Mouse (Mus musculus) midbrain, embryonic 10.5 days (tissue): ENCODE data around the gene Fam89b. TPM values are rescaled to one million over a fixed set of nuclear protein-coding genes. Genes with fewer than 3 reads are reported as not detected.
A peak's percentile ranks its signal among the peaks of the same experiment; 100 is the strongest.

Source experiments
- DNase-seq: peaks from one replicate; pipeline ENCODE4 v3.0.0-alpha.2; 2017; ENCODE audit warnings: low spot score
- H3K27ac ChIP-seq: fragments of 300-500 bp; sonication (generic); replicated peaks from 2 replicates; pipeline ENCODE4 v1.5.1; 2016; ENCODE audit warnings: mild to moderate bottlenecking
- H3K27me3 ChIP-seq: fragments of 300-500 bp; sonication (generic); 2 replicates; pipeline ENCODE4 v1.6.1; 2016; ENCODE audit warnings: low read depth, mild to moderate bottlenecking; ENCODE audit not compliant: poor library complexity, severe bottlenecking
- H3K36me3 ChIP-seq: fragments of 300-500 bp; sonication (generic); 2 replicates; pipeline ENCODE4 v1.6.1; 2016; ENCODE audit warnings: mild to moderate bottlenecking, moderate library complexity
- H3K4me1 ChIP-seq: fragments of 300-500 bp; sonication (generic); 2 replicates; pipeline ENCODE4 v1.6.1; 2016
- H3K4me3 ChIP-seq: fragments of 300-500 bp; sonication (generic); 2 replicates; pipeline ENCODE4 v1.5.1; 2016; ENCODE audit warnings: mild to moderate bottlenecking, moderate library complexity
- H3K9me3 ChIP-seq: fragments of 300-500 bp; sonication (generic); replicated peaks from 2 replicates; pipeline ENCODE4 v1.6.1; 2016; ENCODE audit warnings: mild to moderate bottlenecking
- WGBS: fragments of 180-500 bp; shearing (Covaris S2); methylation state at CpG from one replicate; pipeline ENCODE4 v1.1.7; 2016; 5-methylcytosine and 5-hydroxymethylcytosine counted together
- polyA plus RNA-seq: library from polyadenylated mRNA; unstranded; fragments of >200 nt; fragmentation: Nextera tagmentation; extraction: Ambion mirVana; gene quantifications from 2 replicates; pipeline ENCODE4 v1.2.1, GENCODE M21; 2016

Fam89b gene
- polyA plus RNA-seq, 1 experiment from 2014 or later: 141 TPM

GRCm38 (mm10) chr19:5749476-5749875 lies 20.0 kb upstream of the Fam89b start:
- Histone ChIP-seq H3K4me3 (no peak overlapping the region), H3K27ac (no peak overlapping the region), H3K4me1 (peaks cover 41% of the 10 kb centered on the region), H3K27me3 (peaks cover 99% of the 10 kb centered on the region), H3K36me3 (no peaks in the 10 kb centered on the region), H3K9me3 (no peaks in the 10 kb centered on the region)
- WGBS: 83% methylated on average over 6 of the region's 6 CpGs
- DNase-seq: no peak

DNA sequence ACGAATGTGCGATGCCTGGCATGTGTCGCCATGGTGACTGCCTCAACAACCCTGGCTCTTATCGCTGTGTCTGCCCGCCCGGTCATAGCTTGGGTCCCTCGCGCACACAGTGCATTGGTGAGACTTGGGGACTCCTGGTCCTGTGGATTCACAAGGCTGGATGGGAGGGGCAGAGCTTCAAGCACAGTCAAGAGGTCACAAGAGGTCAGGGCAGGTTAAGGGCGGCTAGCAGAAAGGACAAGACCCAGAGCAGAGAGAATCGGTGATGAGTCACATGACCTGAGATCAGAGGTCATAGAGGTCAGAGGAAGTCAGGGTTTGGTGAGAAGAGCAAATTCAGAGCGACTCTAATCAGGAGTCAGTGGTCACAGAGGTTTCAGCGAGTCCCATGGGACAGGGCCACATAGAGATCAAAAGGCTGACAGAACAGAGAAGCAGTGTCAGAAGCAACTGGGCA lies 17.5 kb upstream of the Fam89b start:
- DNase-seq: peak; percentile 42
- 26% methylated on average over 12 of the region's 12 CpGs for WGBS
- no peaks in the 10 kb centered on the region for H3K36me3 ChIP-seq
- H3K4me1 ChIP-seq: peaks cover 54% of the 10 kb centered on the region
- no peaks in the 10 kb centered on the region for H3K9me3 ChIP-seq
- peak overlapping the region; percentile 52; the same call in 1 of the 2 replicates for H3K4me3 ChIP-seq
- H3K27me3 ChIP-seq: peaks cover 99% of the 10 kb centered on the region
- no peak overlapping the region for H3K27ac ChIP-seq

DNA sequence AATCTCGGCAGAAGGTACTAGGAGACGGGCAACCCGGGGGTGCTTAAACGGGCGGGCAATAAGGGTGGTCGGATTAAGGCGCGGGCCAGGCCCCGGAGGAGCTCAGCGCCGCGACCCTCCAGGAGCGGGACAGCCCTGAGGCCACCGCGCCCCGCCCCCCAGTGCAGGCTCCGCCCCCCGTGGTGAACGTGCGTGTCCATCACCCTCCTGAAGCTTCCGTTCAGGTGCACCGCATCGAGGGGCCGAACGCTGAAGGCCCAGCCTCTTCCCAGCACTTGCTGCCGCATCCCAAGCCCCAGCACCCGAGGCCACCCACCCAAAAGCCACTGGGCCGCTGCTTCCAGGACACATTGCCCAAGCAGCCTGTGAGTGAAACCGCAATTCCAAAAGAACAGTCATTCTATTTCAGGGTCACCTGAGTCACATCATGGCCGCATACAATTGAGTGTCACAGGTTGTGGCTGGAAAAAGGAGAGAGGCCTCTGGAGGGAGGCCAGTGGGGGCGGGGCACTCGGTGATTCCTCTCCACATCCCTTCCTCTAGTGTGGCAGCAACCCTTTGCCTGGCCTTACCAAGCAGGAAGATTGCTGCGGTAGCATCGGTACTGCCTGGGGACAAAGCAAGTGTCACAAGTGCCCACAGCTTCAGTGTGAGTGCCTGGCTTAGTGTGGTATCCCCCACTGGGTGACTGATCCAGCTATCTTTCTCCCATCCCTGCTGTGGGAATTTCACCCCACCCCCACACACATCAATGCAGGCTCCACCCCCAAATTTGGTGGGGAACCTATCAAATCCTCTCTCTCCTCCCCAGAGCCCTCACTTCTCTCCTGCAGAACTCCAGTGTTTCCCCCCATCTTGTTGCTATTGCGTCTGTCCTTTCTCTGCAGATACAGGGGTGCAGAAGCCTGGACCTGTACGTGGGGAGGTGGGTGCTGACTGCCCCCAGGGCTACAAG lies 16.6 kb upstream of the Fam89b start:
- peaks cover 99% of the 10 kb centered on the region for H3K27me3 ChIP-seq
- H3K36me3 ChIP-seq: no peaks in the 10 kb centered on the region
- DNase-seq: peak; percentile 52
- peaks cover 54% of the 10 kb centered on the region for H3K4me1 ChIP-seq
- H3K4me3 ChIP-seq: peak overlapping the region; percentile 52
- 3% methylated on average over 36 of the region's 36 CpGs for WGBS
- H3K9me3 ChIP-seq: no peaks in the 10 kb centered on the region
- peak overlapping the region; percentile 47 for H3K27ac ChIP-seq

DNA sequence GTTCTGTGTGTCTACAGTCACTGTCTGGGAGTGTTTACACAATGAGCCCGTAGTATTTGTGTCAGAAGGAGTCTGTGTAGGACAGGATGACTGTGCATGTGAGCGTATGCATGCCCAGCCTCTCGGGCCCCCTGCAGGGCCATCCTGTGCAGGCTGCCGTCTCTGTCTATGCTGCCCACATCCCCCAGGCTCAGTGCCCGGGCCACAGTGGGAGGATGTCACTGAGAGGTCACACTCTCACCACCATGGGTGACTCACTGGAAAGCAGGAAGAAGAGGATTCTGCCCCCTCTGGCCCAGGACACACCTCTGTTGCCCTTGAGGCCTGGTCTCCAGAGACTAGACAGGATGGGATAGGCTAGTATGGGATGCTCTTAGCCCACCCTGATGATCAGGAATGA lies 14.1 kb upstream of the Fam89b start:
- Histone ChIP-seq H3K4me1 (peaks cover 61% of the 10 kb centered on the region), H3K27me3 (peaks cover 99% of the 10 kb centered on the region), H3K4me3 (no peak overlapping the region), H3K9me3 (no peaks in the 10 kb centered on the region), H3K27ac (no peak overlapping the region), H3K36me3 (no peaks in the 10 kb centered on the region)
- 72% methylated on average over 5 of the region's 5 CpGs for WGBS
- DNase-seq: no peak

GRCm38 (mm10) chr19:5742241-5742641 lies 12.8 kb upstream of the Fam89b start:
- H3K27ac ChIP-seq: peak overlapping the region; percentile 82
- 1% methylated on average over 32 of the region's 32 CpGs for WGBS
- DNase-seq: no peak
- no peaks in the 10 kb centered on the region for H3K9me3 ChIP-seq
- H3K4me1 ChIP-seq: peaks cover 57% of the 10 kb centered on the region
- peaks cover 87% of the 10 kb centered on the region for H3K27me3 ChIP-seq
- H3K4me3 ChIP-seq: peak overlapping the region; percentile 68
- no peaks in the 10 kb centered on the region for H3K36me3 ChIP-seq

DNA sequence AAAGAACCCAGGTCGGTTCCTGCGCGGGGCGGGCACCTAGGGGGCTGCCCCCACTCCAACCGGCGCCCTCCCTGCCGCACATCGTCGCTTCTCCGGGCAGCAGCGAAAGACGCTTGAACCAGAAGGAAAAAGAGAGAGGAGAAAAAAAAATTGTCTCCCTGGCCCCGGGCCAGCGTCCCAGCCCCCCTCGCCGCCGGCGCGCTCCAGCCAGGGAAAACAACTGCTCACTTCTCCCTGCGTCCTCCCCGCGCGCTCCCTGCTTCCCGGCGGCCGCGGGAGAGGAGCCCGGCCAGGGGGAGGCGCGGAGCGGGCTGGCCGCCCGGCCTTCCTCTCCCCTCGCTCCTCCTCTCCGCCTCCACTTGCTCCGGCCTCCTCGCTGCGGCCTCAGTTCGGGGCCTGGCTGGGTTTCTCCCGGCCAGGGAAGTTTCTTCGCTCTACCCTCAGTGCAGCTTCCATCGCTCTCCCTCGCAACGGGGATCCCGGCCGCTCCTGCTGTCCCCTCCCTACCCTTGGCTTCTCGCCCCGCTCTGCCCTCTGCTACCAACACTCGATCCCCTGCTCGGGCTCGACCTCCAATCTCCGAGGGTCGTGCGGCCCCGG lies 12.3 kb upstream of the Fam89b start:
- DNase-seq: peak; percentile 70
- Histone ChIP-seq H3K36me3 (no peaks in the 10 kb centered on the region), H3K27me3 (peaks cover 87% of the 10 kb centered on the region), H3K4me3 (peak overlapping the region; percentile 68), H3K4me1 (peaks cover 52% of the 10 kb centered on the region), H3K9me3 (no peaks in the 10 kb centered on the region), H3K27ac (peak overlapping the region; percentile 82)
- WGBS: under 1% methylated on average over 55 of the region's 55 CpGs

- H3K9me3 ChIP-seq: no peaks in the 10 kb centered on the region
- H3K4me3 ChIP-seq: peak within 1 kb of the TSS; percentile 68
- 14% methylated on average over 11 of the region's 14 CpGs for WGBS
- no peaks in the 10 kb centered on the region for H3K36me3 ChIP-seq
- peak within 1 kb of the TSS; percentile 82 for H3K27ac ChIP-seq
- DNase-seq: no peak
- H3K27me3 ChIP-seq: peaks cover 82% of the 10 kb centered on the region
- H3K4me1 ChIP-seq: peaks cover 41% of the 10 kb centered on the region
Observed at GRCm38 (mm10) chr19:5740320-5741317, 11.2 kb upstream of the Fam89b start, which contains the start of gene Ltbp3. Ltbp3 (plus strand) TSS chr19:5740904.

DNA sequence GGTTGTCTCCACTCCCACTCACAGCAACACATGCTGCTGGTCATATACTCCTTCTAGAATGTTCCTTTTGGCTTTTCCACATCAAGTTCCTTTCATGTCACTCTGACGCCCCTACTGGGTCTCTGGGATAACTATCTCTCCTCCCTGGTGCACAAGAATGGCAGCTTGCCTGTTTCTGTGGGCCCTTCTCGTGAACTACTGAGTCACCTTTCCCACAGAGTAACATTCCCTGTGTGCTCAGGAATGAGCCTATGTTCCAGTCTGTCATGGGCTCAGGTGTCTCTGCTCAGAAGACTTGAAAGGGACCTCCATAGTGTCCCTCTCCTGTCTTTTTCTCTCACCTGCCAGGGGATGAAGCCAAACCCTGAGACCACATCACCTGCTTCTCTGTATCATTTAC lies 10.0 kb upstream of the Fam89b start:
- Histone ChIP-seq H3K27ac (no peak overlapping the region), H3K27me3 (peaks cover 80% of the 10 kb centered on the region), H3K9me3 (no peaks in the 10 kb centered on the region), H3K36me3 (no peaks in the 10 kb centered on the region), H3K4me3 (no peak overlapping the region), H3K4me1 (peaks cover 34% of the 10 kb centered on the region)
- DNase-seq: no peak
- 56% methylated on average over 2 of the region's 2 CpGs for WGBS

GRCm38 (mm10) chr19:5734325-5734724 lies 4.9 kb upstream of the Fam89b start:
- Histone ChIP-seq H3K27me3 (peaks cover 29% of the 10 kb centered on the region), H3K9me3 (no peaks in the 10 kb centered on the region), H3K36me3 (peaks cover 6% of the 10 kb centered on the region; the same call in 1 of the 2 replicates), H3K27ac (no peak overlapping the region), H3K4me3 (no peak overlapping the region), H3K4me1 (peaks cover 26% of the 10 kb centered on the region)
- WGBS: 83% methylated on average over 9 of the region's 9 CpGs
- no peak for DNase-seq

DNA sequence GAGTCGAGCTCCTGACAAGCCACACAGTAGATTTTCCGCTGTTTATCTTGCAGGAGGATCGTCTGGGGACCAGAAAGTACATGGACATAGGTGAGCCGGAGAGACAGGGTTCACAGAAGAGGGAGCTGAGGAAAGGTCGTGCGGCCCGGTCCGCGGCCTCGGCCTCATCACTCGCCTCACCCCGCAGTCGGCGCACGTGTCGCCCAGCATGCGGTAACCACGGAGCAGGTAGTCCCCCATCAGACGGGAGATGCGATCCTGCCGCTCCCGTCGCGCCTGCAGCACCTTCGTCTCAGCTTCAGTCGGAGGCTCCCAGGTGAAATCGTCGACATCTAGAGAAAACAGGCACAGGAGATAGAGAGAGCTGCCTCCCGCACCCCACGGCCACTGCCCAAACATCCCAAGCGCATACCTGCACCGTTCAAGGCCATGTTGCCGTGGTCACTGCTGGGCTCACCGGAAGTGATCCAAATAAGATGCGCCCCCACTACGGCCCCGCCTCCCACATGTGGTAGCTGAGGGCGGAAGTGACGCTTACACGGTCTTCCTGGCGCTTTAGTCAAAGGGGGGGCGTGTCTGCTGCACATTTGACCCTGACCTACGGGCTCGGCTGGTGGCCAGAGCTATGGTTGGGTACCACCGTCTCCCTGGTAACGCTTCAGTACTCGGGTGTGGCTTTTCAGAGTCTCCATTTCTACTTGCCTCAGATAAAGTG lies 2.0 kb upstream of the Fam89b start:
- Histone ChIP-seq H3K36me3 (peaks cover 14% of the 10 kb centered on the region), H3K27ac (peak overlapping the region; percentile 84), H3K9me3 (no peaks in the 10 kb centered on the region), H3K27me3 (peaks cover 24% of the 10 kb centered on the region), H3K4me3 (peak overlapping the region; percentile 95), H3K4me1 (peaks cover 53% of the 10 kb centered on the region)
- peak; percentile 97 for DNase-seq
- under 1% methylated on average over 47 of the region's 47 CpGs for WGBS

DNA sequence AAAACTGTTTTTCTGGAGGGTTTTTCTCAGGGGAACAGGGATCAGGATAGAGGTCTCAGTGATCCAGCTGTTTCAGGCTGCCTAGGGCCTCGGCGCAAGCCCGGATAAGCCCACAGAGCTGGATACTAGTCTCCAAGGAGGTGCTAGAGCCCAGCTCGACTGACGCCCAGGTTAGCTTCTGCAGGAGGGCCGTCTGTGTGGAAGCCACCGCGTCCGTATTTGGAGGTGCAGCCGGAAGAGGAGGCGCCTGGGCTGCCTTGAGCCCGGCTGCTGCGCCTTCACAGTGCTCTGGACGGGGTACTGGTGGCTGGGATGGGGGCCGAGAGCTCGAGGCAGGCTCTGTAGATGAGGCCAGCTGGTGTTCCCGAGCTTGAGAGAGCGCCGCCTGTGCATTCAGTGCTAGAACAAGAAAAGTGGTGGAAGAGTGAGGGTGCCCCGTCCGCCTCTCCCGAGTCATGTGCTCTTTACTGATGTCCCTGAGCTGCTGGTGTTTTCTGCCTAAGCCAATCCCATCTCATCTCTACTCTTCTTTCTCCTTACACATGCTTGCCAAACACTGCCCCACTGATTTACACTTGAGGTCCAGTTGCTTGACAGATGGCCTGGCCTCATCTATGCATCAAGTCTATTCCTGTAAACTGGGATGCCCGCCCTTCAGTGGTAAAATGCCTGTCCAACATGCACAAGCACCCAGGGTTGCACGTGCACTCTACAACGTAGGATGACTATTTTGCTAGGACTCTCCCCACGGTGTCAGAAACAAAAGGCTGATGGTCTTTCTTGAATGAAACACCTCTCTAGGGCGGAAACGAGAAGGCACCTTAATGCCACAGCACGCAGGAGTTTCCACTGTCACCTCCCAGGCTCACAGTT lies 1.1 kb upstream of the Fam89b start:
- Histone ChIP-seq H3K36me3 (peaks cover 21% of the 10 kb centered on the region), H3K4me1 (peaks cover 61% of the 10 kb centered on the region), H3K9me3 (no peaks in the 10 kb centered on the region), H3K27me3 (peaks cover 27% of the 10 kb centered on the region), H3K4me3 (peak overlapping the region; percentile 95), H3K27ac (peak overlapping the region; percentile 84)
- DNase-seq: no peak
- 77% methylated on average over 29 of the region's 29 CpGs for WGBS
